Mouse (Mus musculus): ENCODE measurements around the gene Hapln2.

GRCm38 (mm10) chr3:87981894-87982835 lies 45.2 kb downstream of the Hapln2 start:
- no peak for TF ChIP-seq CTCF (IDR thresholded peaks at IDR 0.05; ENCODE audit: insufficient read depth, low read length)
- TF ChIP-seq POLR2A (IDR thresholded peaks at IDR 0.05; ENCODE audit: borderline replicate concordance, extremely low read depth, low read depth, low read length), result peak; percentile 55; the same call in 1 of the 2 replicates
